18 mouse cellular contexts compared by ENCODE assay signal in genomic region chr16:33708585-33709397, GRCm38 (mm10). TPM values are rescaled to one million over a fixed set of nuclear protein-coding genes. Genes with fewer than 3 reads are reported as not detected.
A peak's percentile ranks its signal among the peaks of the same experiment; 100 is the strongest.
DNase-seq lines count a peak whose midpoint lies in the region; ATAC-seq and TF ChIP-seq lines count a peak whose summit lies in the region.
"Had no signal": no experiment of that assay in that cellular context is flagged by ENCODE, and none has a peak within 500 bp of the region (broad histone marks: within the 10 kb centered on the region; RNA-seq: fewer than 3 reads in every experiment).

No protein-coding gene starts in this region.

- no peaks in the 10 kb centered on the region for H3K27me3 ChIP-seq in thymus, adult 2 months (ENCODE audit: control insufficient read depth, insufficient read depth, low read length)
- no peaks in the 10 kb centered on the region for H3K27me3 ChIP-seq in hindbrain, embryonic 14.5 days (ENCODE audit: control insufficient read depth, insufficient read depth, low read length)
- H3K27me3 ChIP-seq in forebrain, embryonic 15.5 days: no peaks in the 10 kb centered on the region
- H3K27me3 ChIP-seq: hindbrain, embryonic 15.5 days; Patski had no signal

- no peak for TF ChIP-seq CTCF in gastrocnemius, adult 2 months (IDR thresholded peaks at IDR 0.05)
- TF ChIP-seq CTCF in thymus, adult 2 months (IDR thresholded peaks at IDR 0.05; ENCODE audit: borderline replicate concordance, control insufficient read depth, extremely low read depth, insufficient read depth, low read length, poor library complexity): no peak

- peak; percentile 21 for ATAC-seq in activated CD4-positive, CD25-positive, alpha-beta regulatory T cell, adult 4 months
- no peak for ATAC-seq in hindbrain, embryonic 14.5 days (ENCODE audit: low FRiP score)
- ATAC-seq in forebrain, embryonic 15.5 days (replicated peaks): no peak
- ATAC-seq: forebrain, embryonic 14.5 days; intestine, postnatal 0 days; Patski had no signal

- H3K36me3 ChIP-seq in thymus, adult 2 months (ENCODE audit: control insufficient read depth, insufficient read depth, low read length): peaks cover 10% of the 10 kb centered on the region; the same call in 1 of the 2 replicates
- H3K36me3 ChIP-seq in hindbrain, embryonic 14.5 days (replicated peaks; ENCODE audit: control insufficient read depth, insufficient read depth): no peaks in the 10 kb centered on the region
- 0 out of 2 replicates have a peak, but pooled peaks cover 4% of the 10 kb centered on the region for H3K36me3 ChIP-seq in forebrain, embryonic 15.5 days
- H3K36me3 ChIP-seq: hindbrain, embryonic 15.5 days had no signal

- no peak overlapping the region for H3K4me3 ChIP-seq in gastrocnemius, adult 2 months
- no peak overlapping the region for H3K4me3 ChIP-seq in thymus, adult 2 months (ENCODE audit: control insufficient read depth, insufficient read depth, low read length)
- no peak overlapping the region for H3K4me3 ChIP-seq in hindbrain, embryonic 14.5 days (replicated peaks; ENCODE audit: low read length)
- H3K4me3 ChIP-seq in forebrain, embryonic 15.5 days: no peak overlapping the region
- H3K4me3 ChIP-seq: embryonic facial prominence, embryonic 10.5 days; heart, embryonic 10.5 days; hindbrain, embryonic 15.5 days had no signal

- no peaks in the 10 kb centered on the region for H3K9me3 ChIP-seq in hindbrain, embryonic 14.5 days (ENCODE audit: control insufficient read depth, low read length)
- H3K9me3 ChIP-seq in forebrain, embryonic 15.5 days: no peaks in the 10 kb centered on the region
- H3K9me3 ChIP-seq: embryonic facial prominence, embryonic 10.5 days; heart, embryonic 10.5 days; hindbrain, embryonic 15.5 days had no signal

- H3K4me1 ChIP-seq in thymus, adult 2 months (replicated peaks; ENCODE audit: control insufficient read depth, insufficient read depth, low read length): peaks cover 45% of the 10 kb centered on the region
- 0 out of 2 replicates have a peak, but pooled peaks cover 7% of the 10 kb centered on the region for H3K4me1 ChIP-seq in hindbrain, embryonic 14.5 days (replicated peaks; ENCODE audit: control insufficient read depth, insufficient read depth, low read length)
- peaks cover 18% of the 10 kb centered on the region for H3K4me1 ChIP-seq in forebrain, embryonic 15.5 days

- no peak for TF ChIP-seq POLR2A in thymus, adult 2 months (IDR thresholded peaks at IDR 0.05; ENCODE audit: control insufficient read depth, extremely low read depth, insufficient read depth, low read length, poor library complexity)

- no peak overlapping the region for H3K4me2 ChIP-seq in hindbrain, embryonic 14.5 days (replicated peaks)
- H3K4me2 ChIP-seq in forebrain, embryonic 15.5 days (replicated peaks): no peak overlapping the region
- H3K4me2 ChIP-seq: hindbrain, embryonic 15.5 days had no signal

- H3K27ac ChIP-seq in gastrocnemius, adult 2 months: peak overlapping the region; percentile 38; the same call in 1 of the 2 replicates
- peak overlapping the region; percentile 43; the same call in 1 of the 2 replicates for H3K27ac ChIP-seq in thymus, adult 2 months (ENCODE audit: control insufficient read depth, insufficient read depth, low read length)
- no peak overlapping the region for H3K27ac ChIP-seq in hindbrain, embryonic 14.5 days
- no peak overlapping the region for H3K27ac ChIP-seq in forebrain, embryonic 15.5 days (replicated peaks)
- H3K27ac ChIP-seq: embryonic facial prominence, embryonic 10.5 days; heart, embryonic 10.5 days; hindbrain, embryonic 15.5 days had no signal

- WGBS in thymus, adult 2 months: 89% methylated on average over 12 of the region's 12 CpGs
- 92% methylated on average over 12 of the region's 12 CpGs for WGBS in hindbrain, embryonic 14.5 days
- WGBS in forebrain, embryonic 15.5 days: 93% methylated on average over 12 of the region's 12 CpGs

- intact Hi-C loops in gastrocnemius, adult 2 months (cut with DNase I): no loop called here
- intact Hi-C loops in heart, postnatal 14 days (cut with DNase I): no loop called here

- no peak overlapping the region for H3K9ac ChIP-seq in hindbrain, embryonic 14.5 days
- H3K9ac ChIP-seq in forebrain, embryonic 15.5 days (replicated peaks): no peak overlapping the region
- H3K9ac ChIP-seq: hindbrain, embryonic 15.5 days had no signal

- DNase-seq in gastrocnemius, adult 2 months: no peak
- no peak for DNase-seq in gastrocnemius, postnatal 10 days
- no peak for DNase-seq in thymus, adult 2 months
- no peak for DNase-seq in thymus, adult 18-20 months
- DNase-seq in hindbrain, embryonic 14.5 days (ENCODE audit: low spot score): no peak
- DNase-seq in heart, postnatal 14 days: no peak
- DNase-seq: adrenal gland, adult 2 months; adrenal gland, postnatal 25 days; gastrocnemius, postnatal 14 days; heart, postnatal 10 days had no signal

RNA-seq across cellular contexts. Expression of gene Heg1, which starts 24.6 kb away (rescaled TPM):
- 10 to 100 TPM; 30.4 to 43.3 TPM for total RNA-seq in gastrocnemius, adult 2 months (2021)
- 10 to 100 TPM; 54.7 to 72.6 TPM for total RNA-seq in gastrocnemius, postnatal 10 days (2021)
- polyA plus RNA-seq in thymus, adult 2 months (2012; rRNA removed): 39.1 and 43.7 TPM in 2 replicates
- 10 to 100 TPM; 27.0 to 32.0 TPM for polyA plus RNA-seq in activated CD4-positive, CD25-positive, alpha-beta regulatory T cell, adult 4 months (2017; shearing (Covaris generic))
- 10.7 and 11.2 TPM in 2 replicates for polyA plus RNA-seq in hindbrain, embryonic 14.5 days (2014; fragmentation: Nextera tagmentation; extraction: Ambion mirVana)
- 100 to 1,000 TPM; 199 to 203 TPM for total RNA-seq in heart, postnatal 14 days (2021)
- polyA plus RNA-seq in forebrain, embryonic 15.5 days (2015; fragmentation: Nextera tagmentation; extraction: Ambion mirVana): 20.3 and 22.4 TPM in 2 replicates

Comparison
In these comparisons a context has a peak if more than half of its experiments do, and no peak if none do; other contexts are left out.
1. H3K27ac ChIP-seq: peak in gastrocnemius, adult 2 months (single experiment) and thymus, adult 2 months (single experiment); none in hindbrain, embryonic 14.5 days (single experiment) and forebrain, embryonic 15.5 days (single experiment).